Mouse (Mus musculus): ENCODE measurements at regions not wholly inside any gene's neighbourhood (a gene's known extent, or its start where the extent isn't known, plus 50 kb on each side); places are given as distances from the start of the nearest gene placed in this dataset.

DNA sequence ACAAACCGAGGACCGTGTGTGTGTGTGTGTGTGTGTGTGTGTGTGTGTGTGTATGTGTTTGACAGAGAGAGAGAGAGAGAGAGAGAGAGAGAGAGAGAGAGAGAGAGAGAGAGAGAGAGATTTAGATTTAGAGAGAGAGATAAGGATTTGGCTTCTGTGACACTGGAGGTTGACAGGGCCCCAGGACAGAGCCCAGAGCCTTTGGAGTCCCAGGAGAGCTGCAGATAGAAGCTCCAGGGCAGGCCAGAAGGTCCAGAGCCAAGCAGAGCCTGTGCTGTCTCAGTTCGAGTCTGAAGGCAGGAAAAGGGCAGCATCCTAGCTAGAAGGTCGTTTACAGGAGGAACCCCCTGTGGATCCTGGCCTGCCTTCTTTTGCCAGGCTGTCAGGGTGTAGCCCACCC is 156.8 kb downstream of the Bcl2l11 start:
- TF ChIP-seq CTCF (IDR thresholded peaks at IDR 0.05; ENCODE audit: control insufficient read depth, insufficient read depth, insufficient replicate concordance, low read depth, low read length) (no peak), POLR2A (IDR thresholded peaks at IDR 0.05; ENCODE audit: control insufficient read depth, low read depth, low read length) (no peak)
